Mouse (Mus musculus): ENCODE results near the gene Zfp948.

DNA sequence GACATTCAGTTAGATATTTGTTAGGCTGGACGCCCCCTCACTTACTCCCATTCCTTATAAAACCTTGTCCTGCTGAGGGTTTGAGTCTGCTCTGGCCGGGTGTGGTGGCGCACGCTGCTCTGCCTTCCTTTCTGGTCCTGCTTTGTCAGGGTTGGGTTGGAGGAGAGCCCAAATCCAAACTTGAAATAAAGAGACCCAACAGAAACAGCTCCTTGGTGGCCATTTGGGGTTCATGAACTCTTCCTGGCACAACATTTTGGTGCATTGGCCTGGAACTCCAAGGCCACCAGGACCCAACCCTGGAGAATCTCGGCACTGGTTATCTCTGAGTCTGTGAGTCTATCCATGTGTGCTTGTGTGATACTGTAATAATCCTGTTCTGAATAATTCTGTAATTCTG lies 35.2 kb upstream of the Zfp948 start:
- TF ChIP-seq CTCF (IDR thresholded peaks at IDR 0.05; ENCODE audit: low read depth, low read length) = no peak
- TF ChIP-seq EP300 (IDR thresholded peaks at IDR 0.05; ENCODE audit: insufficient read depth, low read depth, low read length) = no peak
